7 mouse cellular contexts compared by ENCODE assay signal in the genomic region with DNA sequence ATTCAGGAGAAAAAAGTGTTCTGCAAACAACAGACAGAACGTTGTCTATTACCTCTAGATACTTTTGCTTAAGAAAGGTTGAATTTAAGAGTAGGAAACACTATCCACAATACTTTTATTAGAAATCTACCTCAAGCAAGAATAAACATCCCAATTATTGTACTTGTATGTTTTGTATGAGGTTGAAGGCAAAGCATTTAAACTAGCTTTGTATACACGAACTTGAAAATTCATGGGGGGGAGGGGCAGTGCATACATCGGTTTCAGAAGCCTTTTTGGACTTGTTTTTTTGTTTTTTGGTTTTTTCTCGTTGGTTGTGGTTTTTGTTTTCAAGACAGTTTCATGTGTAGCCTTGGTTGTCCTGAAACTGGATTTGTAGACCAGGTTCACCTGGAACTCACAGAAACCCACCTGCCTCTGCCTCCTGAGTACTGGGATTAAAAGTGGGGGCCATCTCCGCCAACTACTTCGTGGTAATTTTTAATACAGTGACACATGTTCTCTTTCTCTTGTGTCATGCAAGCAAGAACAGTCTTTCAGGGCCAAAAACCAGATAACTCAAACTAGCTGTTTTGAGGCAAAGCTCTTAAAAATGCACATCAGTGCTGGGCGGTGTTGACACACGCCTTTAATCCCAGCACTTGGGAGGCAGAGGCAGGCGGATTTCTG. TPM values are rescaled to one million over a fixed set of nuclear protein-coding genes. Genes with fewer than 3 reads are reported as not detected.
A peak's percentile ranks its signal among the peaks of the same experiment; 100 is the strongest.
DNase-seq lines count a peak whose midpoint lies in the region; ATAC-seq and TF ChIP-seq lines count a peak whose summit lies in the region.

No protein-coding gene starts in this region.

- H3K27ac ChIP-seq in neural tube, embryonic 11.5 days (ENCODE audit: low read depth, low read length), result peak overlapping the region; percentile 100; the same call in 1 of the 2 replicates
- peak overlapping the region; percentile 100; the same call in 1 of the 2 replicates for H3K27ac ChIP-seq in forebrain, embryonic 11.5 days (ENCODE audit: low read depth, low read length)
- H3K27ac ChIP-seq in limb, embryonic 14.5 days (replicated peaks; ENCODE audit: low read depth, low read length), result peak overlapping the region; percentile 100
- no peak overlapping the region for H3K27ac ChIP-seq in stomach, postnatal 0 days (replicated peaks)

- no peaks in the 10 kb centered on the region for H3K9me3 ChIP-seq in neural tube, embryonic 11.5 days (ENCODE audit: control insufficient read depth, low read length)
- H3K9me3 ChIP-seq in forebrain, embryonic 11.5 days (ENCODE audit: control insufficient read depth, low read length), result no peaks in the 10 kb centered on the region
- H3K9me3 ChIP-seq in limb, embryonic 14.5 days (ENCODE audit: control insufficient read depth, low read length), result no peaks in the 10 kb centered on the region
- no peaks in the 10 kb centered on the region for H3K9me3 ChIP-seq in stomach, postnatal 0 days (ENCODE audit: control insufficient read depth, low read length)

- ATAC-seq in neural tube, embryonic 11.5 days (ENCODE audit: insufficient read depth, low FRiP score, low TSS enrichment), result no peak
- ATAC-seq in forebrain, embryonic 11.5 days (replicated peaks; ENCODE audit: low FRiP score), result no peak
- no peak for ATAC-seq in limb, embryonic 14.5 days (ENCODE audit: low FRiP score, low read depth)
- ATAC-seq in stomach, postnatal 0 days (ENCODE audit: low FRiP score, low TSS enrichment), result no peak

- no peak for TF ChIP-seq CTCF in stomach, postnatal 0 days (IDR thresholded peaks at IDR 0.05; ENCODE audit: low read depth)

- H3K36me3 ChIP-seq in neural tube, embryonic 11.5 days (ENCODE audit: control insufficient read depth, insufficient read depth, low read length), result no peaks in the 10 kb centered on the region
- H3K36me3 ChIP-seq in forebrain, embryonic 11.5 days (ENCODE audit: control insufficient read depth, insufficient read depth, low read length), result no peaks in the 10 kb centered on the region
- H3K36me3 ChIP-seq in limb, embryonic 14.5 days (ENCODE audit: control insufficient read depth, insufficient read depth, low read length), result 0 out of 2 replicates have a peak, but pooled peaks cover 3% of the 10 kb centered on the region
- H3K36me3 ChIP-seq in stomach, postnatal 0 days (ENCODE audit: control insufficient read depth, insufficient read depth, low read length), result no peaks in the 10 kb centered on the region

- H3K27me3 ChIP-seq in neural tube, embryonic 11.5 days (ENCODE audit: control insufficient read depth, insufficient read depth, low read length), result no peaks in the 10 kb centered on the region
- no peaks in the 10 kb centered on the region for H3K27me3 ChIP-seq in forebrain, embryonic 11.5 days (ENCODE audit: control insufficient read depth, insufficient read depth, low read length)
- no peaks in the 10 kb centered on the region for H3K27me3 ChIP-seq in limb, embryonic 14.5 days (ENCODE audit: control insufficient read depth, insufficient read depth, low read length)
- no peaks in the 10 kb centered on the region for H3K27me3 ChIP-seq in stomach, postnatal 0 days (ENCODE audit: control insufficient read depth, insufficient read depth, low read length)

- DNase-seq in neural tube, embryonic 11.5 days (ENCODE audit: low spot score), result no peak
- DNase-seq in neural tube, embryonic 10.5 days (ENCODE audit: extremely low spot score, low spot score), result no peak
- no peak for DNase-seq in forebrain, embryonic 11.5 days (ENCODE audit: low spot score)
- no peak for DNase-seq in limb, embryonic 14.5 days (ENCODE audit: low spot score)
- no peak for DNase-seq in stomach, postnatal 0 days (ENCODE audit: low spot score)
- no peak for DNase-seq in natural killer cell, adult 2 months (ENCODE audit: low spot score in 2 of 2)
- DNase-seq in cerebellum, adult 11 months, result no peak

- peak overlapping the region; percentile 96 for H3K4me3 ChIP-seq in neural tube, embryonic 11.5 days (ENCODE audit: low read depth, low read length)
- peak overlapping the region; percentile 100 for H3K4me3 ChIP-seq in forebrain, embryonic 11.5 days (ENCODE audit: low read depth, low read length)
- peak overlapping the region; percentile 89 for H3K4me3 ChIP-seq in limb, embryonic 14.5 days (replicated peaks; ENCODE audit: low read length)
- 0 out of 2 replicates have a peak overlapping the region, but pooled peaks have one; percentile 100 for H3K4me3 ChIP-seq in stomach, postnatal 0 days (ENCODE audit: low read depth, low read length)

- TF ChIP-seq POLR2A in limb, embryonic 14.5 days (IDR thresholded peaks at IDR 0.05; ENCODE audit: borderline replicate concordance, extremely low read depth, insufficient read depth, insufficient read length), result no peak

- no peak overlapping the region for H3K9ac ChIP-seq in neural tube, embryonic 11.5 days (ENCODE audit: low read length)
- H3K9ac ChIP-seq in forebrain, embryonic 11.5 days (ENCODE audit: low read length), result peak overlapping the region; percentile 100
- peak overlapping the region; percentile 100; the same call in 1 of the 2 replicates for H3K9ac ChIP-seq in limb, embryonic 14.5 days (ENCODE audit: low read depth, low read length, severe bottlenecking)
- H3K9ac ChIP-seq in stomach, postnatal 0 days (ENCODE audit: low read length), result peak overlapping the region; percentile 100; the same call in 1 of the 2 replicates

- H3K4me2 ChIP-seq in neural tube, embryonic 11.5 days (ENCODE audit: low read depth), result peak overlapping the region; percentile 70
- peak overlapping the region; percentile 70 for H3K4me2 ChIP-seq in forebrain, embryonic 11.5 days (ENCODE audit: low read depth, low read length, severe bottlenecking)
- H3K4me2 ChIP-seq in limb, embryonic 14.5 days (replicated peaks; ENCODE audit: low read depth, low read length, severe bottlenecking), result peak overlapping the region; percentile 56
- H3K4me2 ChIP-seq in stomach, postnatal 0 days (replicated peaks; ENCODE audit: low read depth), result peak overlapping the region; percentile 58

- 86% methylated on average over 9 of the region's 9 CpGs for WGBS in neural tube, embryonic 11.5 days
- WGBS in forebrain, embryonic 11.5 days, result 81% methylated on average over 9 of the region's 9 CpGs
- 84% methylated on average over 9 of the region's 9 CpGs for WGBS in limb, embryonic 14.5 days
- WGBS in stomach, postnatal 0 days, result 73% methylated on average over 9 of the region's 9 CpGs

- H3K4me1 ChIP-seq in neural tube, embryonic 11.5 days (ENCODE audit: control insufficient read depth, insufficient read depth, low read length), result peaks cover 13% of the 10 kb centered on the region
- H3K4me1 ChIP-seq in forebrain, embryonic 11.5 days (replicated peaks; ENCODE audit: control insufficient read depth, insufficient read depth, low read length), result no peaks in the 10 kb centered on the region; the same call in 1 of the 2 replicates
- H3K4me1 ChIP-seq in limb, embryonic 14.5 days (ENCODE audit: control insufficient read depth, insufficient read depth, low read length), result peaks cover 12% of the 10 kb centered on the region
- no peaks in the 10 kb centered on the region for H3K4me1 ChIP-seq in stomach, postnatal 0 days (replicated peaks; ENCODE audit: control insufficient read depth, insufficient read depth)

- TF ChIP-seq EP300 in stomach, postnatal 0 days (optimal IDR thresholded peaks at IDR 0.05), result no peak

RNA-seq across cellular contexts. Expression of a gene that starts 1.3 kb away (rescaled TPM):
- 65.8 and 67.3 TPM in 2 replicates for polyA plus RNA-seq in neural tube, embryonic 11.5 days (2014; fragmentation: Nextera tagmentation; extraction: Ambion mirVana)
- polyA plus RNA-seq in forebrain, embryonic 11.5 days (2014; fragmentation: Nextera tagmentation; extraction: Ambion mirVana), result 71.5 and 74.9 TPM in 2 replicates
- 40.3 and 42.4 TPM in 2 replicates for polyA plus RNA-seq in limb, embryonic 14.5 days (2012; rRNA removed)
- polyA plus RNA-seq in limb, embryonic 14.5 days (2014; fragmentation: Nextera tagmentation; extraction: Ambion mirVana), result 70.1 and 75.2 TPM in 2 replicates
- 24.3 and 25.7 TPM in 2 replicates for polyA plus RNA-seq in stomach, postnatal 0 days (2015; fragmentation: Nextera tagmentation; extraction: Ambion mirVana)

RNA-seq across cellular contexts. Expression of a gene that starts 4.9 kb away (rescaled TPM):
- not detected in 2 replicates for polyA plus RNA-seq in neural tube, embryonic 11.5 days (2014; fragmentation: Nextera tagmentation; extraction: Ambion mirVana)
- not detected in 2 replicates for polyA plus RNA-seq in forebrain, embryonic 11.5 days (2014; fragmentation: Nextera tagmentation; extraction: Ambion mirVana)
- not detected in 2 replicates for polyA plus RNA-seq in limb, embryonic 14.5 days (2012; rRNA removed)
- not detected in 2 replicates for polyA plus RNA-seq in limb, embryonic 14.5 days (2014; fragmentation: Nextera tagmentation; extraction: Ambion mirVana)
- polyA plus RNA-seq in stomach, postnatal 0 days (2015; fragmentation: Nextera tagmentation; extraction: Ambion mirVana), result not detected in 2 replicates
